Mouse (Mus musculus): Measurements from ENCODE around the gene Tmem213. TPM values are rescaled to one million over a fixed set of nuclear protein-coding genes. Genes with fewer than 3 reads are reported as not detected.

The Tmem213 gene
- polyA plus RNA-seq, 1 experiment from 2014 or later: not detected

DNA sequence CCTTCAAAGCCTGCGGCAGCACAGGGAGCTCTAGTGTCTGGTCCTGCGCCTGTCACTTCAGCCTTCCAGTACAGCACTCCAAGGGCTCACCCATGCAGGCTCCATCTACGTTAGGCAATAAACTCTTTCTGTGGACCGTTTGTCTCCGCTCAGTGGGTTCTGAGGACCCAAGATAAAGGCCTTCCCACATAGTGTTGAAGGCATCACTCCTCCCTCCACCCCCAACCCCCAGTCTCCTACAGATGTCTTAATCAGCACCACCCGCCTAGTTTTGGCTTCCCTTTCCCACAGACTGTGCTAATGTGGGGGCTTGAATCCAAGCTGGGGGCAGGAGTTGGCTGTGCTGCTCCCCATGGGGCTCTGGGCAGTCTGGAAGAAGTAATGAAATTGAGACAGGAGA lies 5.3 kb upstream of the Tmem213 start:
- DNase-seq (ENCODE audit: low spot score) (no peak), ATAC-seq (replicated peaks; ENCODE audit: low FRiP score) (peak; percentile 78)
- peak overlapping the region; percentile 8; the same call in 1 of the 2 replicates for H3K27ac ChIP-seq (ENCODE audit: low read depth, low read length)
- no peak overlapping the region for H3K4me3 ChIP-seq (ENCODE audit: low read depth, low read length)
- H3K27me3 ChIP-seq (replicated peaks; ENCODE audit: control insufficient read depth, insufficient read depth, low read length): no peaks in the 10 kb centered on the region
- no peak overlapping the region for H3K9ac ChIP-seq (ENCODE audit: low read depth, low read length)
- WGBS: 25% methylated on average over 6 of the region's 6 CpGs
- H3K4me1 ChIP-seq (replicated peaks; ENCODE audit: control insufficient read depth, insufficient read depth, low read length): 0 out of 2 replicates have a peak, but pooled peaks cover 3% of the 10 kb centered on the region
- peak overlapping the region; percentile 14; the same call in 1 of the 2 replicates for H3K4me2 ChIP-seq
- no peaks in the 10 kb centered on the region for H3K9me3 ChIP-seq (ENCODE audit: control insufficient read depth, low read length)
- no peaks in the 10 kb centered on the region for H3K36me3 ChIP-seq (ENCODE audit: control insufficient read depth, insufficient read depth, low read length)

GRCm38 (mm10) chr6:38105924-38106323 lies 3.1 kb upstream of the Tmem213 start:
- H3K4me1 ChIP-seq (replicated peaks; ENCODE audit: control insufficient read depth, insufficient read depth, low read length): peaks cover 3% of the 10 kb centered on the region; the same call in 1 of the 2 replicates
- 86% methylated on average over 9 of the region's 9 CpGs for WGBS
- no peak overlapping the region for H3K9ac ChIP-seq (ENCODE audit: low read depth, low read length)
- no peak overlapping the region for H3K4me3 ChIP-seq (ENCODE audit: low read depth, low read length)
- 0 out of 2 replicates have a peak, but pooled peaks cover 5% of the 10 kb centered on the region for H3K27me3 ChIP-seq (replicated peaks; ENCODE audit: control insufficient read depth, insufficient read depth, low read length)
- ATAC-seq (replicated peaks; ENCODE audit: low FRiP score) (no peak), DNase-seq (ENCODE audit: low spot score) (no peak)
- no peaks in the 10 kb centered on the region for H3K36me3 ChIP-seq (ENCODE audit: control insufficient read depth, insufficient read depth, low read length)
- H3K9me3 ChIP-seq (ENCODE audit: control insufficient read depth, low read length): no peaks in the 10 kb centered on the region
- no peak overlapping the region for H3K4me2 ChIP-seq
- no peak overlapping the region for H3K27ac ChIP-seq (ENCODE audit: low read depth, low read length)

DNA sequence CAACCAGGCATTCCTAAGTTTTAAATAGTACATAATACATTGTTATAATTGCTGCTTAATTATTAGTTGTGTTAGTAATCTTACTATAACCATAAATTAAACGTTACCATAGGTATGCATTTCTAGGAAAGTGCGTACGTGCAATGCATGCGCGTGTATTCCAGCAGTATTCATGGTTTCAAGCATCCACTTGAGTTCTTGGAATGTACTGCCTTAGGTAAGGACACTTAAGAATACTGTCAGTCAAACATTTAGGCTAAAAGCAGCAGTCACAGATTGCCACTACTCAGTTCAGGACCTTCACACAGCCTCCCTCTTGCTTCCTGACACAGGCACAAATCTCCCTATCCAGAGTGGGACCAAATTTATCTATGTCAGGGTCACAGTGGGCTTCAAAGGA lies 606 bp upstream of the Tmem213 start:
- Histone ChIP-seq H3K27ac (ENCODE audit: low read depth, low read length) (no peak overlapping the region), H3K4me2 (no peak overlapping the region), H3K9me3 (ENCODE audit: control insufficient read depth, low read length) (no peaks in the 10 kb centered on the region), H3K36me3 (ENCODE audit: control insufficient read depth, insufficient read depth, low read length) (no peaks in the 10 kb centered on the region), H3K9ac (ENCODE audit: low read depth, low read length) (no peak overlapping the region), H3K4me1 (replicated peaks; ENCODE audit: control insufficient read depth, insufficient read depth, low read length) (peaks cover 3% of the 10 kb centered on the region; the same call in 1 of the 2 replicates), H3K4me3 (ENCODE audit: low read depth, low read length) (no peak overlapping the region), H3K27me3 (replicated peaks; ENCODE audit: control insufficient read depth, insufficient read depth, low read length) (0 out of 2 replicates have a peak, but pooled peaks cover 5% of the 10 kb centered on the region)
- ATAC-seq (replicated peaks; ENCODE audit: low FRiP score) (no peak), DNase-seq (ENCODE audit: low spot score) (no peak)
- 94% methylated on average over 5 of the region's 5 CpGs for WGBS

- Histone ChIP-seq H3K4me2 (no peak overlapping the region), H3K27me3 (replicated peaks; ENCODE audit: control insufficient read depth, insufficient read depth, low read length) (0 out of 2 replicates have a peak, but pooled peaks cover 5% of the 10 kb centered on the region), H3K4me1 (replicated peaks; ENCODE audit: control insufficient read depth, insufficient read depth, low read length) (no peaks in the 10 kb centered on the region; the same call in 1 of the 2 replicates), H3K9me3 (ENCODE audit: control insufficient read depth, low read length) (no peaks in the 10 kb centered on the region), H3K9ac (ENCODE audit: low read depth, low read length) (no peak overlapping the region), H3K4me3 (ENCODE audit: low read depth, low read length) (no peak overlapping the region), H3K27ac (ENCODE audit: low read depth, low read length) (no peak overlapping the region), H3K36me3 (ENCODE audit: control insufficient read depth, insufficient read depth, low read length) (no peaks in the 10 kb centered on the region)
- 17% methylated on average over 9 of the region's 9 CpGs for WGBS
- ATAC-seq (replicated peaks; ENCODE audit: low FRiP score) (no peak), DNase-seq (ENCODE audit: low spot score) (no peak)
Measured at GRCm38 (mm10) chr6:38109871-38110270, 816 bp downstream of the Tmem213 start.

- no peak overlapping the region for H3K9ac ChIP-seq (ENCODE audit: low read depth, low read length)
- no peak for ATAC-seq (replicated peaks; ENCODE audit: low FRiP score)
- no peak overlapping the region for H3K27ac ChIP-seq (ENCODE audit: low read depth, low read length)
- H3K4me2 ChIP-seq: no peak overlapping the region
- H3K9me3 ChIP-seq (ENCODE audit: control insufficient read depth, low read length): no peaks in the 10 kb centered on the region
- H3K36me3 ChIP-seq (ENCODE audit: control insufficient read depth, insufficient read depth, low read length): no peaks in the 10 kb centered on the region
- H3K27me3 ChIP-seq (replicated peaks; ENCODE audit: control insufficient read depth, insufficient read depth, low read length): 0 out of 2 replicates have a peak, but pooled peaks cover 5% of the 10 kb centered on the region
- no peaks in the 10 kb centered on the region; the same call in 1 of the 2 replicates for H3K4me1 ChIP-seq (replicated peaks; ENCODE audit: control insufficient read depth, insufficient read depth, low read length)
- no peak overlapping the region for H3K4me3 ChIP-seq (ENCODE audit: low read depth, low read length)
- WGBS: 71% methylated on average over 9 of the region's 9 CpGs
- no peak for DNase-seq (ENCODE audit: low spot score)
Measured at GRCm38 (mm10) chr6:38110859-38111258, 1.8 kb downstream of the Tmem213 start.

DNA sequence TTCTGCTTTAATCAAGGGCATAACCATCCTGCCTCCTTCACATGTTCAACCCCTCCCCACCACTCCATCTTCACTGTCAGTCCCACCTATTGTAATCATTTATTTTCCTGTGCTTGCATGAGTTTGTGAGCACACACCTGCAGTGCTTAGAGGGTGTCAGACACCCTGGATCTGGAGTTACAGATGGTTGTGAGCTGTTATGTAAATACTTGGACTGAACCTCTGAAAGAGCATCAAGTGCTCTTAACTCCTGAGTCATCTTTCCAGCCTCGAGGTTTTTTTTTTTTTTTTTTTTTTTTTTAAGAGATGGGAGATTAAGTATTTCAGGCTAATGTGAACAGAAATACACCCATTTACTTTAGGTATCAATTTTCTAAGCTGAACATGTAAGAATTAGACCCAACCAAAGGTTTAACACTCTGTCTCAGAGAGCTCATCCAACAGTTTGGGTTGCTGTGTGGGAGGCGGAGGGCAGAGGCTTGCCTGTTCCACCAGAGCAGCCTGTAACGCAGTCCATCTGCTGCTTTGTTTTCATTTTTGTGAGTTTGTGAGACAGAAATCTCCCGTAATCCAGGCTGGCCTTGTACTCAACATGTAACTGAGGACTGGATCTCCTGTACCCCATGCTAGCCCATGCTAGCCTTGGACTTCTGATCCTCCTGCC lies 7.2 kb downstream of the Tmem213 start:
- DNase-seq (ENCODE audit: low spot score) (no peak), ATAC-seq (replicated peaks; ENCODE audit: low FRiP score) (no peak)
- Histone ChIP-seq H3K4me1 (replicated peaks; ENCODE audit: control insufficient read depth, insufficient read depth, low read length) (no peaks in the 10 kb centered on the region), H3K27ac (ENCODE audit: low read depth, low read length) (no peak overlapping the region), H3K9ac (ENCODE audit: low read depth, low read length) (no peak overlapping the region), H3K4me2 (no peak overlapping the region), H3K4me3 (ENCODE audit: low read depth, low read length) (no peak overlapping the region), H3K27me3 (replicated peaks; ENCODE audit: control insufficient read depth, insufficient read depth, low read length) (no peaks in the 10 kb centered on the region), H3K9me3 (ENCODE audit: control insufficient read depth, low read length) (no peaks in the 10 kb centered on the region), H3K36me3 (ENCODE audit: control insufficient read depth, insufficient read depth, low read length) (no peaks in the 10 kb centered on the region)
- WGBS: 63% methylated on average over 4 of the region's 4 CpGs

- no peaks in the 10 kb centered on the region for H3K27me3 ChIP-seq (replicated peaks; ENCODE audit: control insufficient read depth, insufficient read depth, low read length)
- no peaks in the 10 kb centered on the region for H3K36me3 ChIP-seq (ENCODE audit: control insufficient read depth, insufficient read depth, low read length)
- ATAC-seq (replicated peaks; ENCODE audit: low FRiP score) (no peak), DNase-seq (ENCODE audit: low spot score) (no peak)
- no peak overlapping the region for H3K4me2 ChIP-seq
- no peaks in the 10 kb centered on the region for H3K4me1 ChIP-seq (replicated peaks; ENCODE audit: control insufficient read depth, insufficient read depth, low read length)
- H3K4me3 ChIP-seq (ENCODE audit: low read depth, low read length): no peak overlapping the region
- no peaks in the 10 kb centered on the region for H3K9me3 ChIP-seq (ENCODE audit: control insufficient read depth, low read length)
- 86% methylated on average over 6 of the region's 6 CpGs for WGBS
- H3K27ac ChIP-seq (ENCODE audit: low read depth, low read length): no peak overlapping the region
- H3K9ac ChIP-seq (ENCODE audit: low read depth, low read length): no peak overlapping the region
Measured at GRCm38 (mm10) chr6:38118341-38118740, 9.3 kb downstream of the Tmem213 start.

DNA sequence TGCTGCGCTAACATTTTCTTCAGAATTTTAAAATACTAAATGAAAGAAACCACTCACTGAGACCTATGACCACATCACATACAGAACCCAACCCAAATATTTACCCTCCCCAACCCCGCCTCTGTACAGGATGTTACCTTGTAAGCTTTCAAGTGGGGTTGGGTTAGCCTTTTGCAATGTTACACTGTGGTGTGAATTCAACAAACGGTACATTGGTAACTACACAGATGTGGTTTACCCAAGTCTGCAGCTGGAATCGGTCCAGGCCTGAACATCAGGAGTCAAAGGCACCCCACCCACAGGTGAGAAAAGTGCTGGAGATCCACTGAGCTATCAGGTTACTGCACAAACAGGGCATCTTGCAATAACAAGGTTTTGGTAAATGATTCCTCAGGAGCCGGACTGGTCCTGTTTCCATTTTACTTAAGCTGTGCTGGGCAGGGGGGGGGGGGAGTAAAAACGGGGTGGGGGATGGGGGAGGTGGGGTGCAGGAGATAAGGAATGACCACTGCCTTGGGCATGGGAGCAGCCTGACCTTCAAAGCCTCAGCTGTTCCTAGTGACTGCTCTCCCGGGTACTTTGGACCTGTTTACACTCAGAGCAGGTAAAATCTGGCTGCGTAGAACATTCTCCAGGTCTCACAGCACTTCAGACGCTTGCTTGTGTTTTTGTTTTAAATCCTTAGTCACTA lies 11.8 kb downstream of the Tmem213 start:
- ATAC-seq (replicated peaks; ENCODE audit: low FRiP score) (peak; percentile 58), DNase-seq (ENCODE audit: low spot score) (no peak)
- H3K27ac ChIP-seq (ENCODE audit: low read depth, low read length): no peak overlapping the region
- no peaks in the 10 kb centered on the region for H3K9me3 ChIP-seq (ENCODE audit: control insufficient read depth, low read length)
- no peaks in the 10 kb centered on the region for H3K27me3 ChIP-seq (replicated peaks; ENCODE audit: control insufficient read depth, insufficient read depth, low read length)
- no peak overlapping the region for H3K4me2 ChIP-seq
- H3K36me3 ChIP-seq (ENCODE audit: control insufficient read depth, insufficient read depth, low read length): no peaks in the 10 kb centered on the region
- H3K9ac ChIP-seq (ENCODE audit: low read depth, low read length): no peak overlapping the region
- WGBS: 60% methylated on average over 9 of the region's 9 CpGs
- no peaks in the 10 kb centered on the region for H3K4me1 ChIP-seq (replicated peaks; ENCODE audit: control insufficient read depth, insufficient read depth, low read length)
- H3K4me3 ChIP-seq (ENCODE audit: low read depth, low read length): no peak overlapping the region
